Mouse (Mus musculus): ENCODE measurements at regions not wholly inside any gene's neighbourhood (a gene's known extent, or its start where the extent isn't known, plus 50 kb on each side); places are given as distances from the start of the nearest gene placed in this dataset.

DNA sequence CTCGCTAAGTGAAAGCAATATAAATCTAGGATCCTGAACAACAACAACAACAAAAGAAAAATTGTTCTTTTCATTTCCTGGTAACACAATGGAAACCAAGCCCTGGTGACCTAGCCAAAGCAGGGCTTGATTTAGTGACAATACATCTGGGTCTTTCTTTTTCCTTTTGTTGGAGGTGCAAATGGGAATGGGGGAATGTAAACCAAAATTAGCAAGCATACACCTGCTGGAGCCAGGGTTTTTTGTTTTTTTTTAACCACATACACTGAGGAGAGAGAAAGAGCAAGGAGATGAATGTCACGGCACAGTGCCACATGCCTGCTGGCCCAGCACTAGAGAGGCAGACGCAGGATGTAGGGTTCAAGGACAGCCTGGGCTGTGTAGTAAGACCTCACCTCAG is 275.6 kb upstream of the Castor2 start:
- in situ Hi-C loops (cut with MboI, MseI): no loop called here

GRCm38 (mm10) chr5:133821273-133821672 is 278.2 kb upstream of the Castor2 start:
- in situ Hi-C loops (cut with MboI, MseI): no loop called here

- in situ Hi-C loops (cut with MboI, MseI): no loop called here
Observed at GRCm38 (mm10) chr5:133815462-133815861, 284.0 kb upstream of the Castor2 start.

GRCm38 (mm10) chr5:133814436-133814835 is 285.1 kb upstream of the Castor2 start:
- in situ Hi-C loops (cut with MboI, MseI): no loop called here

DNA sequence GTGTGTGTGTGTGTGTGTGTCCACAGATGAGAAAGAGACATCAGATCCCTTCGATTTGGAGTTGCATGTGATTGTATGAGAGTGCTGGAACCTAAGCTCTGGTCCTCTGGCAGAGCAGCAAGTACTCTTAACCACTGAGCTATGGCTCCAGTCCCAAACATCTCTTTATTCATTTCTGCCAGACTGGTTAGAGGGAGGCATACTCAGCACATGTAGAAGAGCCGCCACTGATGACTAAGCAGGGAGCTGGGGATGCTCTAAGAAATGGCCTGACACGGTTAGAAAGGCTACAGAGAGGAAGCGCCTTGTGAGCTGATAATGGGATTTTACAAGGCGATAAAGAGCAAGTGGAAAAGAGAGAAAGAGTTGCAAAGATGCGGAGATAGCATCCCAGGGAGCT is 287.3 kb upstream of the Castor2 start:
- in situ Hi-C loops (cut with MboI, MseI): no loop called here

GRCm38 (mm10) chr5:133806891-133807290 is 292.6 kb upstream of the Castor2 start:
- in situ Hi-C loops (cut with MboI, MseI): no loop called here

GRCm38 (mm10) chr5:133802001-133802400 is 297.5 kb upstream of the Castor2 start:
- in situ Hi-C loops (cut with MboI, MseI): no loop called here

DNA sequence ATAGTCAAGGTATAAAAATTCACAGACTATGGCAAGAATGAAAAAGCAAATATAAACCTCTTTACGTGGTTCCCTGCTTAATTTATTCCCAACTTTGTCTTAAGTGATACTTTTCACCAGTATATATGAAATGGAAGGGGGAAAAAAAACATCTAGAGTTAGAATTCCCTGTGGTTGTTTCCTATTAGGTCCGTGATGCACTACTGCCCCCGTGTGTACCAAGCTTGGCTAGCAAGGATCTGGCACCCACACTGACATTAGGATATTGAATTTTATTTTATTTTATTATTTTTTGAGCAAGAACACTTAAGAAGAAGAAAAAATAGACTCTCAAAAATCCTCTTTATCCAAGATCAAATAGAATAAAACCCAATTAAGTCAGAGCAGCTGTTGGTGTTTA is 303.9 kb upstream of the Castor2 start:
- in situ Hi-C loops (cut with MboI, MseI): no loop called here

DNA sequence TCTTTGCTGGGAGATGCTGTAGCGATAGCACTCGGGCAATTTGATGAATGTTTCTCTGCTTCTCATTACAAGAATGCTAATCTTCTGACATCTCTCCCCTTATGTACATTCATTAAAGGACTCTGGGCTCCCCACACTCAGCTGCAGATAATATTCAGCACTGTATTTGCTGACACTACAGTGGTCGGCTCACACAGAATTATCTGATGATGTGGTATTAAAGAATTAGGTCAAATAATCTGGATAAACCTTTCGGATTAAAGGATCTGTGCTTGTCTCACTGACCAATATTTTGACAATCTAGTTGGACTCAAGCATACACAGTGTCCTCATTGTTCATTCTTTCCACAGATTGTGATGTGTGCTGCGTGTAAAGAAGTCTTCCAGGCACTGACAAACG is 308.8 kb upstream of the Castor2 start:
- in situ Hi-C loops (cut with MboI, MseI): no loop called here

- in situ Hi-C loops (cut with MboI, MseI): no loop called here
Observed at GRCm38 (mm10) chr5:133788006-133788405, 311.5 kb upstream of the Castor2 start.

- in situ Hi-C loops (cut with MboI, MseI): no loop called here
Observed at GRCm38 (mm10) chr5:133787491-133787890, 312.0 kb upstream of the Castor2 start.

DNA sequence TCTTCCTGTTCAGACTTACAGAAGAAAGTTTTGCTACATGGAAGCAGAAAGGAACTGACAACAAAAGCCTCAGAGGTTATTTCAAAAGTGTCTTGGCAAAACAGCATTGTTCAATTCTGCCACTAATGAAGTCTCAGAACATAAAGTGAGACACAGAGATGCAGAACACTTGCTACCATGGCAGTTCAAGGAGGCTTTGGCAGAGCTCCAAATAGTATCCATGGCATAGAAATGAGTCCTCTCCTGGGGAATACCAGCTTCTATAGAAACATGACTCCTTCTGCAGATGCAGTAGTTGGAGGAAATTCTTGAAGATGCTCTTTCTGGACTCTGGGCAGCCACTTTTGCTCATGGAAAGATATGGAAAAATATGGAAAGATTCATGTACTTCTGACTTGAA is 322.9 kb upstream of the Castor2 start:
- in situ Hi-C loops (cut with MboI, MseI): no loop called here

GRCm38 (mm10) chr5:133774116-133774515 is 325.4 kb upstream of the Castor2 start:
- in situ Hi-C loops (cut with MboI, MseI): no loop called here

DNA sequence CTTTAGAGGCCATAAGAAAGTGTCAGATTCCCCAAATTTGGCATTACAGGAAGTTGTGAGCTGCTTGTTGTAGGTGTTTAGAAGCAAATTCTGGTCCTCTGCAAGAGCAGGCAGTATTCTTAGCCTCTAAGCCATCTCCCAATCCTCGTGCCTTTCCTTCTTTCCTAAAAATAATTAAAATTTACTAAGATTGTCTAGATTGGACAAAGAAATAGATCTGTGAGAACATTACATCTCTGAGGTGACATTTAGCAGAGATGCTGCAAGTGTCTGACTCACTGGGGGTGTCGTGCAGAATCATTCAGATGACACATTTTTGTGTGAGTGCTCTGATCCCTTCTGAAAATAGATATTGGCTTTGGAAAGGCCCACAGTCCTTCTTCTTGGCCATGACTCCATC is 330.7 kb upstream of the Castor2 start:
- in situ Hi-C loops (cut with MboI, MseI): no loop called here

DNA sequence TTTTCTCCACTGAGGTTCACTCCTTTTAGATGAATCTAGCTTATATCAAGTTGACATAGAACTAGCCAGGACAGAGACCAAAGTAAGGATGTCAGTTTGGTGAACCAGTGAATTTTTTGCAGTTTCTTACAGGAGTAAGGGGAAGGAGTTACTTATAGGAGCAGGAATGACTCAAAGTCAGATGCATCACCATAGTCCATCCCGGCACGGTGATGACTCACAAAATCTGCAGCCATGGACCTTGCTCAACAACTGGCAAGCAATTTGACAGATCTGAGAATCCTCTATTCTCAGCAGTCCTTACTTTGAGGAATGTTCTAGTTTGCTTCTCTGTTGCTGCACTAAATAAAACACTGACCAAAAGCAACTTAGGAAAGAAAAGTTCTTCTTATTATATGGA is 341.7 kb upstream of the Castor2 start:
- in situ Hi-C loops (cut with MboI, MseI): no loop called here

DNA sequence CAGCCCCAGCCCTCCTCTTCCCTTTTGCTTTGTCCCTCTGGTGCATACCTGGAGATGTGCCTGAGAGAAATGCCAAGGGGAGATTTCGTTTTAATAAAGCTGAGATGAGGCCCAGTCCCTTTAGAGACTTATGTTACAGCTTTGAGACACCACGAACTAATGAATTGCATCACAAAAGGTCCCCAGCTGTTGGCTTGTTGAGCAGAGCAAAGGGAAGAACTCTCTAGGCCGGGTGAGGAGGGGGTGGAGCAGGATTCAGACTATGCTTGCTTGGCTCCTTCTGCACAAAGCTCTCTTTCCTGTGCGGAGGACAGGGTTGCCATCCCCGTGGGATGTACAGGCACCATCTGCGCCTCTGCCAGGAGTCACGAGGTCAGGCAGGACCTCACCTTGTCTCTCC is 345.3 kb upstream of the Castor2 start:
- in situ Hi-C loops (cut with MboI, MseI): no loop called here

DNA sequence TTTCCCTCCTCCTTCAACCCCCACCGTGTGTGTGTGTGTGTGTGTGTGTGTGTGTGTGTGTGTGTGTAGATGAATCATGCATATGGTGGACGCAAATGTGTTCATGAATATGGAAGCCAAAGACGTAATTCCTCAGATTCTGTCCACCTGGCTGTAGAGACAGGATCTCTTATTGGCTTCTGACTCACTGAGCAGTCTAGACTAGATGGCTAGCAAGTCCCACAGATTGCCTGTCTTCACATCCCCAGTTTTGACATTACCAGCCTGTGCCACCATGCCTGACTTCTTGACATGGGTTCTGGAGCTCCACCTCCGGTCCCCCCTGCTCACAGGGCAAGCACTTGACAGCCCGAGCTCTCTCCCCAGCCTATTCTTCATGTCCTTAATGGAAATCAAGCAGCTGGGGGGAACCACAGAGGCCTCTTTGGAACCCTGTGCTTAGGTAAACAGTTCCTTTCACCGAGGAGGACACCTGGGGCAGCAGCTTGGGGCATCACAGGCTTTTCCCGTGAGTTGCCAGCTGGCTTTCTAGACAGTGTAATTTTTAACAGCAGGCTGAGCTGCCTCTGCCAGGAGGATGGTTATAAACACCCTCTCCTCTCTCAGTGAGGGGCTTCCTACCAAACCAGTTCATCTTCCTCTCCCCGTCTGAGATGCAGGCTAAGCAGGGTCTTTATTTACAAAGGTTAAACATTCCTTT is 345.9 kb upstream of the Castor2 start:
- in situ Hi-C loops (cut with MboI, MseI): no loop called here

DNA sequence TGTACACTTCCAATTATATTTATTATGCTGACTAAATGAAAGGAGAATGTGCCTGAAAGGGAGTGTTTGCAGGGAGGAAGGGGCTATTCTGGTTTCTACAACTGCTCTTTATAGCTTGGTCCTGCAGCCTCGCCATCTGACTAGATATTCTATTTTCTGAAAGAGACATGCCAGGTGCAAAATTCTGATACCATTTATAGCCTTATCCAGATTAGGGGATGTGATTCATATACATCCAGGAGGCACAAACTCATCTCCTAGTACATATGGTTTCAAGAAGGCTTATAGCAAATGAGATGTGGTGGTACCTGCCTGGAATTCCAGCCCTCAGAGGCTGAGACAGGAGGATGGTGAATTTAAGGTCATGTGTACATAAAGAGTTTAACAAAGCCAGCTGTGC is 352.6 kb upstream of the Castor2 start:
- in situ Hi-C loops (cut with MboI, MseI): no loop called here

GRCm38 (mm10) chr5:133746411-133746810 is 353.1 kb upstream of the Castor2 start:
- in situ Hi-C loops (cut with MboI, MseI): no loop called here

- in situ Hi-C loops (cut with MboI, MseI): no loop called here
Observed at GRCm38 (mm10) chr5:133744136-133744535, 355.4 kb upstream of the Castor2 start.

- in situ Hi-C loops (cut with MboI, MseI): no loop called here
Observed at GRCm38 (mm10) chr5:133743606-133744005, 355.9 kb upstream of the Castor2 start.

DNA sequence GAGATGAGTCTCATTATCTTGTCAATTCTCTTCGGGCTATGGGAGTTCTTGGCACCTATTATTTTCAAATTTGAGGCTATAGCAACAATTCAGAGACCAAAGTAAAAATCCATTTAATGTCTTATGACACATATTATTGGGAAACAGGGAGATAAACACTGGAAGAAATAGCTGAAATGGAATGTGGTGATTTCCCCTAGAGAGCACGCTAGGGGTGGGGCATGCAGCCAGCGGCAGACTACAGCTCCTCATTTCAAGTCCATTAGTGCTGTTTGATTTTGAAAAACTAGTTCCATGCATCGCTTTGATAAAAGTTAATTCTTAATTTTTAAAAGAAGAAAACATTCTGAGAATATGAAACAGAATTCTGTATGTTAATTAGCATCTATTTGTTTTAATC is 367.6 kb upstream of the Castor2 start:
- in situ Hi-C loops (cut with MboI, MseI): no loop called here

GRCm38 (mm10) chr5:133718187-133719078 is 381.1 kb upstream of the Castor2 start:
- in situ Hi-C loops (cut with MboI, MseI): no loop called here

All from T-helper 17 cell (primary cell).